Mouse (Mus musculus): ENCODE measurements around the gene Sac3d1. TPM values are rescaled to one million over a fixed set of nuclear protein-coding genes. Genes with fewer than 3 reads are reported as not detected.

Sac3d1 gene
- polyA plus RNA-seq, 1 experiment, result 44.7 TPM

- Histone ChIP-seq H3K27me3 (ENCODE audit: control insufficient read depth, insufficient read depth, insufficient read length) (no peaks in the 10 kb centered on the region), H3K79me3 (ENCODE audit: low read depth) (peaks cover 16% of the 10 kb centered on the region), H3K4me3 (ENCODE audit: insufficient read depth, poor library complexity, severe bottlenecking) (peak overlapping the region; percentile 74), H3K36me3 (ENCODE audit: control insufficient read depth, insufficient read depth) (peaks cover 22% of the 10 kb centered on the region), H3K79me2 (ENCODE audit: control insufficient read depth, insufficient read depth) (peaks cover 27% of the 10 kb centered on the region), H3ac (ENCODE audit: control insufficient read depth, insufficient read length, low read depth) (peak overlapping the region; percentile 95)
- no peak for TF ChIP-seq CTCF (IDR thresholded peaks at IDR 0.05; ENCODE audit: control insufficient read depth, insufficient read depth, insufficient read length)
- TF ChIP-seq MYOG (IDR thresholded peaks at IDR 0.05; ENCODE audit: control insufficient read depth, extremely low read depth, insufficient read length), result no peak
- no peak for TF ChIP-seq CEBPB (IDR thresholded peaks at IDR 0.05; ENCODE audit: low read depth)
- no peak for TF ChIP-seq MAX (IDR thresholded peaks at IDR 0.05)
- no peak for TF ChIP-seq FOSL1 (IDR thresholded peaks at IDR 0.05; ENCODE audit: insufficient read depth, low read length, poor library complexity, severe bottlenecking)
- TF ChIP-seq USF1 (IDR thresholded peaks at IDR 0.05; ENCODE audit: low read depth), result no peak
- TF ChIP-seq MYOD1 (IDR thresholded peaks at IDR 0.05; ENCODE audit: control insufficient read depth, insufficient read length, low read depth), result no peak
These were observed 984 bp downstream of the Sac3d1 start for GRCm38 (mm10) chr19:6117346-6117985.

GRCm38 (mm10) chr19:6116113-6116850, 2.2 kb downstream of the Sac3d1 start:
- Histone ChIP-seq H3ac (ENCODE audit: control insufficient read depth, insufficient read length, low read depth) (no peak overlapping the region), H3K4me3 (ENCODE audit: insufficient read depth, poor library complexity, severe bottlenecking) (peak overlapping the region; percentile 74), H3K27me3 (ENCODE audit: control insufficient read depth, insufficient read depth, insufficient read length) (no peaks in the 10 kb centered on the region), H3K79me3 (ENCODE audit: low read depth) (peaks cover 16% of the 10 kb centered on the region), H3K79me2 (ENCODE audit: control insufficient read depth, insufficient read depth) (peaks cover 27% of the 10 kb centered on the region), H3K36me3 (ENCODE audit: control insufficient read depth, insufficient read depth) (peaks cover 22% of the 10 kb centered on the region)
- no peak for TF ChIP-seq CEBPB (IDR thresholded peaks at IDR 0.05; ENCODE audit: low read depth)
- TF ChIP-seq FOSL1 (IDR thresholded peaks at IDR 0.05; ENCODE audit: insufficient read depth, low read length, poor library complexity, severe bottlenecking), result no peak
- no peak for TF ChIP-seq MYOG (IDR thresholded peaks at IDR 0.05; ENCODE audit: control insufficient read depth, extremely low read depth, insufficient read length)
- no peak for TF ChIP-seq CTCF (IDR thresholded peaks at IDR 0.05; ENCODE audit: control insufficient read depth, insufficient read depth, insufficient read length)
- TF ChIP-seq MYOD1 (IDR thresholded peaks at IDR 0.05; ENCODE audit: control insufficient read depth, insufficient read length, low read depth), result no peak
- TF ChIP-seq USF1 (IDR thresholded peaks at IDR 0.05; ENCODE audit: low read depth), result no peak
- no peak for TF ChIP-seq MAX (IDR thresholded peaks at IDR 0.05)

GRCm38 (mm10) chr19:6113116-6113515, 5.3 kb downstream of the Sac3d1 start:
- H3K4me3 ChIP-seq (ENCODE audit: insufficient read depth, poor library complexity, severe bottlenecking), result no peak overlapping the region
- peaks cover 27% of the 10 kb centered on the region for H3K79me2 ChIP-seq (ENCODE audit: control insufficient read depth, insufficient read depth)
- H3K36me3 ChIP-seq (ENCODE audit: control insufficient read depth, insufficient read depth), result peaks cover 22% of the 10 kb centered on the region
- H3ac ChIP-seq (ENCODE audit: control insufficient read depth, insufficient read length, low read depth), result no peak overlapping the region
- peaks cover 16% of the 10 kb centered on the region for H3K79me3 ChIP-seq (ENCODE audit: low read depth)
- no peaks in the 10 kb centered on the region for H3K27me3 ChIP-seq (ENCODE audit: control insufficient read depth, insufficient read depth, insufficient read length)
- TF ChIP-seq MYOD1 (IDR thresholded peaks at IDR 0.05; ENCODE audit: control insufficient read depth, insufficient read length, low read depth), result no peak
- TF ChIP-seq CTCF (IDR thresholded peaks at IDR 0.05; ENCODE audit: control insufficient read depth, insufficient read depth, insufficient read length), result no peak
- TF ChIP-seq MAX (IDR thresholded peaks at IDR 0.05), result no peak
- TF ChIP-seq MYOG (IDR thresholded peaks at IDR 0.05; ENCODE audit: control insufficient read depth, extremely low read depth, insufficient read length), result no peak
- TF ChIP-seq CEBPB (IDR thresholded peaks at IDR 0.05; ENCODE audit: low read depth), result no peak
- no peak for TF ChIP-seq FOSL1 (IDR thresholded peaks at IDR 0.05; ENCODE audit: insufficient read depth, low read length, poor library complexity, severe bottlenecking)
- TF ChIP-seq USF1 (IDR thresholded peaks at IDR 0.05; ENCODE audit: low read depth), result no peak

GRCm38 (mm10) chr19:6105586-6105985, 12.9 kb downstream of the Sac3d1 start, which contains the start of gene Naaladl1:
Gene Naaladl1 (plus strand): TSS chr19:6105782.
- H3K4me3 ChIP-seq (ENCODE audit: insufficient read depth, poor library complexity, severe bottlenecking), result no peak within 1 kb of the TSS
- no peak within 1 kb of the TSS for H3ac ChIP-seq (ENCODE audit: control insufficient read depth, insufficient read length, low read depth)
- no peaks in the 10 kb centered on the region for H3K36me3 ChIP-seq (ENCODE audit: control insufficient read depth, insufficient read depth)
- H3K79me2 ChIP-seq (ENCODE audit: control insufficient read depth, insufficient read depth), result no peaks in the 10 kb centered on the region
- no peaks in the 10 kb centered on the region for H3K79me3 ChIP-seq (ENCODE audit: low read depth)
- TF ChIP-seq MYOG (IDR thresholded peaks at IDR 0.05; ENCODE audit: control insufficient read depth, extremely low read depth, insufficient read length) (no peak), CEBPB (IDR thresholded peaks at IDR 0.05; ENCODE audit: low read depth) (no peak), MAX (IDR thresholded peaks at IDR 0.05) (no peak), MYOD1 (IDR thresholded peaks at IDR 0.05; ENCODE audit: control insufficient read depth, insufficient read length, low read depth) (no peak), FOSL1 (IDR thresholded peaks at IDR 0.05; ENCODE audit: insufficient read depth, low read length, poor library complexity, severe bottlenecking) (no peak), CTCF (IDR thresholded peaks at IDR 0.05; ENCODE audit: control insufficient read depth, insufficient read depth, insufficient read length) (no peak), USF1 (IDR thresholded peaks at IDR 0.05; ENCODE audit: low read depth) (no peak)
- H3K27me3 ChIP-seq (ENCODE audit: control insufficient read depth, insufficient read depth, insufficient read length), result no peaks in the 10 kb centered on the region

- no peak overlapping the region for H3K4me3 ChIP-seq (ENCODE audit: insufficient read depth, poor library complexity, severe bottlenecking)
- no peaks in the 10 kb centered on the region for H3K36me3 ChIP-seq (ENCODE audit: control insufficient read depth, insufficient read depth)
- TF ChIP-seq MYOD1 (IDR thresholded peaks at IDR 0.05; ENCODE audit: control insufficient read depth, insufficient read length, low read depth), result no peak
- no peaks in the 10 kb centered on the region for H3K79me2 ChIP-seq (ENCODE audit: control insufficient read depth, insufficient read depth)
- H3K79me3 ChIP-seq (ENCODE audit: low read depth), result no peaks in the 10 kb centered on the region
- no peak overlapping the region for H3ac ChIP-seq (ENCODE audit: control insufficient read depth, insufficient read length, low read depth)
- no peaks in the 10 kb centered on the region for H3K27me3 ChIP-seq (ENCODE audit: control insufficient read depth, insufficient read depth, insufficient read length)
These were observed 14.0 kb downstream of the Sac3d1 start for GRCm38 (mm10) chr19:6104476-6104875.

Measured in C2C12 (cell line).